Mouse (Mus musculus) layer of hippocampus, adult 9-10 months (tissue): ENCODE data around the gene Itprid1.

Experiments used
- DNase-seq: peaks from one replicate; pipeline ENCODE4 v3.0.0; 2022; ENCODE audit warnings: low spot score

Gene Itprid1

GRCm38 (mm10) chr6:55836650-55837320 is at the start of gene Itprid1:
TSS of gene Itprid1 (plus strand) at chr6:55836895.
- DNase-seq, result no peak

- DNase-seq, result no peak
Measured at GRCm38 (mm10) chr6:55789557-55789956, 47.1 kb upstream of the Itprid1 start.

GRCm38 (mm10) chr6:55791852-55792496 is 44.7 kb upstream of the Itprid1 start:
- no peak for DNase-seq

- DNase-seq, result no peak
Measured at GRCm38 (mm10) chr6:55792536-55792935, 44.2 kb upstream of the Itprid1 start.

GRCm38 (mm10) chr6:55802686-55803085 is 34.0 kb upstream of the Itprid1 start:
- DNase-seq, result no peak

- DNase-seq, result no peak
Measured at GRCm38 (mm10) chr6:55803357-55803756, 33.3 kb upstream of the Itprid1 start.

- no peak for DNase-seq
Measured at GRCm38 (mm10) chr6:55803991-55804680, 32.6 kb upstream of the Itprid1 start.

GRCm38 (mm10) chr6:55804681-55805000 is 32.1 kb upstream of the Itprid1 start:
- DNase-seq, result no peak

- DNase-seq, result no peak
Measured at GRCm38 (mm10) chr6:55805291-55806137, 31.2 kb upstream of the Itprid1 start.

GRCm38 (mm10) chr6:55806537-55806936 is 30.2 kb upstream of the Itprid1 start:
- no peak for DNase-seq

GRCm38 (mm10) chr6:55808692-55809091 is 28.0 kb upstream of the Itprid1 start:
- DNase-seq, result no peak

- DNase-seq, result no peak
Measured at GRCm38 (mm10) chr6:55811153-55811552, 25.5 kb upstream of the Itprid1 start.

GRCm38 (mm10) chr6:55812353-55812752 is 24.3 kb upstream of the Itprid1 start:
- DNase-seq, result no peak

GRCm38 (mm10) chr6:55814184-55814926 is 22.3 kb upstream of the Itprid1 start:
- no peak for DNase-seq

GRCm38 (mm10) chr6:55816911-55817310 is 19.8 kb upstream of the Itprid1 start:
- no peak for DNase-seq

- DNase-seq, result no peak
Measured at GRCm38 (mm10) chr6:55829722-55830121, 7.0 kb upstream of the Itprid1 start.

GRCm38 (mm10) chr6:55852589-55852988 is 15.9 kb downstream of the Itprid1 start:
- no peak for DNase-seq

- DNase-seq, result no peak
Measured at GRCm38 (mm10) chr6:55856085-55856484, 19.4 kb downstream of the Itprid1 start.

- peak; percentile 27 for DNase-seq
Measured at GRCm38 (mm10) chr6:55865206-55865605, 28.5 kb downstream of the Itprid1 start.

- DNase-seq, result no peak
Measured at GRCm38 (mm10) chr6:55879356-55879960, 42.8 kb downstream of the Itprid1 start.

GRCm38 (mm10) chr6:55880886-55881285 is 44.2 kb downstream of the Itprid1 start:
- no peak for DNase-seq
